Mouse (Mus musculus) adrenal gland, adult 10 weeks (tissue): Measurements from ENCODE around the gene Olfr1160. TPM values are rescaled to one million over a fixed set of nuclear protein-coding genes. Genes with fewer than 3 reads are reported as not detected.

ENCODE experiments used
- polyA plus RNA-seq: library from polyadenylated mRNA; stranded (reverse); fragments of 350-450 nt; fragmentation: Illumina TruSeq; extraction: RNeasy Lipid Tissue Mini Kit (QIAGEN cat#74804); gene quantifications from one replicate; pipeline ENCODE4 v1.2.3, GENCODE M21; 2014; ENCODE audit warnings: low read depth, low replicate concordance

Gene Olfr1160
- not detected for polyA plus RNA-seq

DNA sequence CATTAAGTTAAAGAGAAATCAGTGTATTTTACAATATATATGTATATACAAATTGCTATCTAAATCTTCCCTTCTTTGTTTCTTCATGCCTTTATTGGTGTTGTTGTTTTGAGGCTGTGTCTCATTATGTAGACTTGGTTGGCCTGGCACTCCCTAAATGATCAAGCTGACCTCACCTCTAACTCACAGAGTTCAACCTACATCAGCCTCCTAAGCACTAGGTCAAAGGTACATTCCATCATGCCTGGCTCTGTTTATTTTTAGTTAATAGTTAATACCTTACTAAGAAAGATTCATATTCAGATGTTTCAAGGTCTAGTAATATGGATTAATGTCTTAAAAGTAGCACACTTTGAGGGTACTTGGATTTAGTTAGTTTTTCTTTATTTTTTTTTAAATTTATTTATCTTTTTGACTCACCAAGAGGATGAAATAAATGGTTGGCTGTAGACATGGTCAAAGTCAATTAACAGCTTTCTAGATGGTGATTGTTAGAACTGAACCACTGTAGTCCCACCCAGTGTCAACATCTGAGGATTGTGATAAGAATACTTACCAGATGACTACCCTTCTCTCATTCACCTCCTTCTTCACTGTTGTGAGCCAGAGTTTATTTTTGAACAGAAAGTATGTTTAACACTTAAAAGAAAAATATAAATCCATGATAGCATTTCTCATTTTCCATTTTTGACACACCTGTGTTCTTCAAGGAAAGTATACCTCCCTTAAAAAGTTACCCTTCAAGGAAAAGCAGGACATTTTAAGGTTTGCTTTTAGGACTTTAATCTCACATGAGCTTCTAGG lies at the start of gene Olfr1160:
Olfr1160 (minus strand) TSS at position 754 of the 804 bp plus-strand sequence.

DNA sequence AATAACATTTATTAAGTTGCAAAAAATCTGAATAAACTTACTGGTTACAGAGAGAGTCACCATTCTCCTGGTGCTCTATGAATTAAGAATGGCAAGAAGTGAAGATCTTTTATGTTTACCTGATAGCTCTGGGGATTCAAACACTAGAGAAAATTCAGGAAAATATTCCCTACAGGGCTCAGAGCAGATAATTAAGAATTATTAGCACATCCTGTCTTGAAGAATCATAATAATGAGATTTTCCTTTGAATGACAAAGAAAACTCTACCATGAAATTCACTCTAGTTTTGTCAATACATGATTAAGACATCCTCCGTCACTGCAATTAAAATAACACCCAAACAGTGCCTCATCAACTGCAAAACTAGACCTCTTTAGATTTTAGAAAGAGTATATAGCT lies 43.0 kb upstream of the Olfr1160 start, which contains the start of gene Olfr1162:
Olfr1162 (minus strand) TSS at position 101 of the 400 bp plus-strand sequence.

GRCm38 (mm10) chr2:88037599-88037998 lies 29.5 kb upstream of the Olfr1160 start, which contains the start of gene Olfr73:
TSS of gene Olfr73 (minus strand) at chr2:88037699.

GRCm38 (mm10) chr2:88022474-88022873 lies 14.4 kb upstream of the Olfr1160 start, which contains the start of gene Olfr1161:
TSS of gene Olfr1161 (plus strand) at chr2:88022774.

GRCm38 (mm10) chr2:87989813-87990212 lies 18.3 kb downstream of the Olfr1160 start, which contains the start of gene Olfr1158:
TSS of gene Olfr1158 (plus strand) at chr2:87990113.

GRCm38 (mm10) chr2:87974563-87974962 lies 33.5 kb downstream of the Olfr1160 start, which contains the start of gene Olfr74:
TSS of gene Olfr74 (minus strand) at chr2:87974663.

GRCm38 (mm10) chr2:87968199-87968598 lies 39.9 kb downstream of the Olfr1160 start, which contains the start of gene Olfr1157:
TSS of gene Olfr1157 (minus strand) at chr2:87968299.

GRCm38 (mm10) chr2:87953000-87953399 lies 55.1 kb downstream of the Olfr1160 start, which contains the start of gene Olfr1156:
TSS of gene Olfr1156 (minus strand) at chr2:87953100.

Other genes starting within 250 kb of the Olfr1160 start
- gene Olfr152, start 228.8 kb downstream of the Olfr1160 start, polyA plus RNA-seq = not detected
- gene Olfr1143, start 207.7 kb downstream of the Olfr1160 start, polyA plus RNA-seq = not detected
- not detected for gene Olfr1145, start 198.4 kb downstream of the Olfr1160 start, polyA plus RNA-seq
- not detected for gene Olfr1148, start 177.7 kb downstream of the Olfr1160 start, polyA plus RNA-seq
- not detected for gene Olfr1150-ps1, start 164.3 kb downstream of the Olfr1160 start, polyA plus RNA-seq
- not detected for gene Olfr1151, start 152.4 kb downstream of the Olfr1160 start, polyA plus RNA-seq
- not detected for gene Olfr1152, start 141.8 kb downstream of the Olfr1160 start, polyA plus RNA-seq
- not detected for gene Olfr1153, start 113.3 kb downstream of the Olfr1160 start, polyA plus RNA-seq
- not detected for gene Olfr1154, start 103.1 kb downstream of the Olfr1160 start, polyA plus RNA-seq
- gene Olfr1155, start 63.1 kb downstream of the Olfr1160 start, polyA plus RNA-seq = not detected
- not detected for gene Olfr1156, start 55.2 kb downstream of the Olfr1160 start, polyA plus RNA-seq
- gene Olfr1157, start 40.0 kb downstream of the Olfr1160 start, polyA plus RNA-seq = not detected
- gene Olfr74, start 33.6 kb downstream of the Olfr1160 start, polyA plus RNA-seq = not detected
- not detected for gene Olfr1158, start 18.2 kb downstream of the Olfr1160 start, polyA plus RNA-seq
- gene Olfr1161, start 14.5 kb upstream of the Olfr1160 start, polyA plus RNA-seq = not detected
- gene Olfr73, start 29.4 kb upstream of the Olfr1160 start, polyA plus RNA-seq = not detected
- gene Olfr1162, start 42.9 kb upstream of the Olfr1160 start, polyA plus RNA-seq = not detected
- gene Olfr1163, start 63.6 kb upstream of the Olfr1160 start, polyA plus RNA-seq = not detected
- not detected for gene Olfr1164, start 85.7 kb upstream of the Olfr1160 start, polyA plus RNA-seq
- gene Olfr1166, start 120.0 kb upstream of the Olfr1160 start, polyA plus RNA-seq = not detected
- not detected for gene Olfr1167, start 146.9 kb upstream of the Olfr1160 start, polyA plus RNA-seq
- not detected for gene Olfr1168, start 173.6 kb upstream of the Olfr1160 start, polyA plus RNA-seq
- not detected for gene Olfr1170, start 220.1 kb upstream of the Olfr1160 start, polyA plus RNA-seq